Mouse (Mus musculus) testis, adult 2 months (tissue): Measurements from ENCODE around the gene Thsd7a. TPM values are rescaled to one million over a fixed set of nuclear protein-coding genes. Genes with fewer than 3 reads are reported as not detected.

ENCODE experiments used
- H3K27ac ChIP-seq: fragments of 200-500 bp; 2 replicates; pipeline ENCODE4 v1.5.1; 2012; ENCODE audit warnings: low read depth, low read length; ENCODE audit not compliant: control insufficient read depth, insufficient read depth
- H3K27me3 ChIP-seq: fragments of 200-500 bp; 2 replicates; pipeline ENCODE4 v1.6.1; 2012; ENCODE audit warnings: mild to moderate bottlenecking, low read length, moderate library complexity; ENCODE audit not compliant: control insufficient read depth, insufficient read depth
- H3K36me3 ChIP-seq: fragments of 200-500 bp; 2 replicates; pipeline ENCODE4 v1.6.1; 2012; ENCODE audit warnings: mild to moderate bottlenecking, low read length; ENCODE audit not compliant: control insufficient read depth, insufficient read depth
- H3K4me1 ChIP-seq: fragments of 200-500 bp; 2 replicates; pipeline ENCODE4 v1.6.1; 2012; ENCODE audit warnings: low read length; ENCODE audit not compliant: control insufficient read depth, insufficient read depth
- H3K4me3 ChIP-seq: fragments of 200-500 bp; 2 replicates; pipeline ENCODE4 v1.5.1; 2012; ENCODE audit warnings: low read depth, mild to moderate bottlenecking, low read length, moderate library complexity, mixed read lengths; ENCODE audit not compliant: control insufficient read depth
- CTCF ChIP-seq: fragments of 200-500 bp; IDR thresholded peaks from 2 replicates; pipeline ENCODE4 v1.5.1; 2012; ENCODE audit warnings: low read depth, mild to moderate bottlenecking, inconsistent platforms, low read length, moderate library complexity; ENCODE audit not compliant: control insufficient read depth, insufficient read depth, insufficient replicate concordance
- POLR2A ChIP-seq: fragments of 200-500 bp; IDR thresholded peaks from 2 replicates; pipeline ENCODE4 v1.6.1; 2012; ENCODE audit warnings: low read depth, mild to moderate bottlenecking, inconsistent platforms, low read length, moderate library complexity; ENCODE audit not compliant: control insufficient read depth
- polyA plus RNA-seq: library from polyadenylated mRNA; depleted of rRNA; stranded (reverse); fragments of >200 nt; gene quantifications from 2 replicates; pipeline ENCODE4 v1.2.3, GENCODE M21; 2012

The Thsd7a gene
- polyA plus RNA-seq, 1 experiment = 3.0 TPM

DNA sequence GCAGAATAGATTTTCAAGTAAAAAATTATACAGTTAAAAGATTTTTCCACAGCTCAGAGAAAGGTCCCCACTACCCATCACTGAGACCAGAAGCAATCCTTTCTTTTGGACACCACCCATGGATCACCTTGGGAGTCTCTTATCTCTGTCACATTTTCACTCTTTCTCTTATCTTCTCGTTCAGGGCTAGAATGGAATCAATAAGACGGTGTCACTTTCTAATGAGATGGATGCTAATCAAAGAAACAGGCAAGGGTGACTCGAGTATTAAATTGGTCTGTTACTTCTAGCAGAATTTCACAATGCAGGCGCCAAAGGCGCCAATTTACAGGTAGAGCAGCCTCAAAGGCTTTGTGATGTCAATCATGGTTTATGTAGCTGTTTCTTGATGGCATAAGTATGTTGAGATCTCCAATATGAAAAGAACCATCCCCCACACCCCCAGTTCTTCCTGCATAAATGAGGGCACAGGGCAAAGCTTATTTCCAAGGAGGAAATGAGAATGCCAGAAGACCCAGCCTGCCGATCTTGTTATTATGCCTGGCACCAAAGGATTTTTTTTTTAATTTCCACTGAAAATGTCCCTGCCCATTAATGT, 173.5 kb downstream of the Thsd7a start:
- H3K36me3 ChIP-seq = no peaks in the 10 kb centered on the region
- H3K4me3 ChIP-seq = no peak overlapping the region
- H3K4me1 ChIP-seq = no peaks in the 10 kb centered on the region
- no peaks in the 10 kb centered on the region for H3K27me3 ChIP-seq
- TF ChIP-seq CTCF = no peak
- TF ChIP-seq POLR2A = no peak
- H3K27ac ChIP-seq = no peak overlapping the region

DNA sequence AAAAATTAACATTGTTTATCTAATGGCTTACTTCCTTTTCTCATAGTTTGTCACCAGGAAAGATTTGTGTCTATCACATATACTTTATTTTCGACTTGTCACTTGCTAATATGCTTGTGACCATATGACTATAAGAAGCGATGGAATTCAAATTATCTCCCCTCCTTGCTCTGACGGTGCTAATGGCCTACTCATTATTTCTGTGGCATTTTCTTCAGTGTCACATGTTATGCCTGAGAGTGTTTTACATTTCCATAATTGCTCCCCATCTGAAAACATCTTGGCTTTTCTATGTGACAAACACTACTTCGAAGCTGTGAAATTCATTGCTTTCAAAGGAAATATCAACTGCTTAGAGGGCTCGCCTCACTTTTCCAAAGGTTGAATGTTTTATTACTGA, 177.0 kb downstream of the Thsd7a start:
- H3K27me3 ChIP-seq = no peaks in the 10 kb centered on the region

DNA sequence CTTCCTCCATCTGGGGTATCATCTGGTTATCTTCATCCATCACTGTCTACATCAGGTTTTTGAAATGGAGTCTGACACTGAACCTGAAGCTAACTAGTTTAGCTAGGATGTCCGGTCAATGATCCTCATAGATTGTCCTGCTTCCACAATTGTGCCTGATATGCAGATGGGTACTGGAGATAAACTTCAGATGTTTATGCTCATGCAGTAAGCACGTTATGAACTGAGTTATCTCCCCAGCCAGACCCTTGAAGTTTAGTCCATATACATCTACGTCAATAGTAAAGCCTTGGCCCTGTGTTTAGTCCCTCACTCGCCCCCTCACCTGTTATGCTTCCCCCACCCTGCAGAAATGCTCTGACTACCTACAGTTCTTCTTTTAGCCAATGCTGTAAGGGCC, 184.1 kb downstream of the Thsd7a start:
- TF ChIP-seq POLR2A = no peak
- Histone ChIP-seq H3K36me3 (no peaks in the 10 kb centered on the region), H3K4me3 (no peak overlapping the region), H3K27me3 (no peaks in the 10 kb centered on the region), H3K27ac (no peak overlapping the region), H3K4me1 (no peaks in the 10 kb centered on the region)

More for the DNA sequence above, 177.0 kb downstream of the Thsd7a start:
- no peaks in the 10 kb centered on the region for H3K4me1 ChIP-seq
- H3K27ac ChIP-seq = no peak overlapping the region
- H3K36me3 ChIP-seq = no peaks in the 10 kb centered on the region
- TF ChIP-seq CTCF (no peak), POLR2A (no peak)
- H3K4me3 ChIP-seq = no peak overlapping the region

DNA sequence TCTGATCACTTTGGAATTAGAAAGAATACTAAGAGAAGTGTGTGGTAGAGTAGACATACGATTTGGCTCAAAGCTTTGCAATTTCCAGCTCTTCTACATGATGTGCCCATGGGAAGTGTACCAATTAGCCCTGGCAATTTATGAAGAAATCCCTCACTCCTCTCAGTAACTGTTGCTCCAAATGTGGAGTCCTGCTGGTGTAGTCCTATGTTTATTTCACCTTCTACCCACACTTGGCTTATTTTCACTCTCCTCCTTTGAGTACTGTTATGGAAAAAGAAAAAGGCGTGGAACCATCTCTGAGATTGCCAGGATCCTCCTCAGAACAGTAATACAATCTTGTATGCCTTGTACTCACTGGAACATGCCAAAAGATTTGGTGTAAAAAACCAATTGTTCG, 186.9 kb downstream of the Thsd7a start:
- H3K4me1 ChIP-seq = no peaks in the 10 kb centered on the region
- TF ChIP-seq POLR2A = no peak
- no peak for TF ChIP-seq CTCF
- no peak overlapping the region for H3K27ac ChIP-seq
- H3K27me3 ChIP-seq = no peaks in the 10 kb centered on the region
- H3K4me3 ChIP-seq = no peak overlapping the region
- H3K36me3 ChIP-seq = no peaks in the 10 kb centered on the region

DNA sequence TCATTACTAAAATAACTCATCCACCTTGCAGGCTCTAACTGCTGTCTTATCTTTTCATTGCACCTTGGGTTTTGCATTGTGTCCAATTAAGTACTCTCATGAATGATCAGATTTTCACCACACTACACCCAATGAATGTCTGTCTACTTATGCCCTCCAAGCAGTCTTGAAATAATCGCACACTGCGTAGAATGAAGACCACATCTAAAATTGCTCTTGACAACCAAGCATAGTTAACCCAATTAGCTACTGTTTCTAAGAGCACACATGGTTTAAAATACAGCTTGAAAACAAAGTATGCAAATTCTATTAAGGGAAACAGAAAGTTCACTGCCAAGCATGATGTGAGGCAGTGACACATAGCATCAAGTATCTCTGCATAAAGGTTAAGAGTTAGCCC, 188.7 kb downstream of the Thsd7a start:
- H3K36me3 ChIP-seq = no peaks in the 10 kb centered on the region
- H3K4me1 ChIP-seq = peaks cover under 1% of the 10 kb centered on the region
- no peak overlapping the region for H3K4me3 ChIP-seq
- TF ChIP-seq POLR2A (no peak), CTCF (no peak)
- no peaks in the 10 kb centered on the region for H3K27me3 ChIP-seq
- H3K27ac ChIP-seq = no peak overlapping the region

DNA sequence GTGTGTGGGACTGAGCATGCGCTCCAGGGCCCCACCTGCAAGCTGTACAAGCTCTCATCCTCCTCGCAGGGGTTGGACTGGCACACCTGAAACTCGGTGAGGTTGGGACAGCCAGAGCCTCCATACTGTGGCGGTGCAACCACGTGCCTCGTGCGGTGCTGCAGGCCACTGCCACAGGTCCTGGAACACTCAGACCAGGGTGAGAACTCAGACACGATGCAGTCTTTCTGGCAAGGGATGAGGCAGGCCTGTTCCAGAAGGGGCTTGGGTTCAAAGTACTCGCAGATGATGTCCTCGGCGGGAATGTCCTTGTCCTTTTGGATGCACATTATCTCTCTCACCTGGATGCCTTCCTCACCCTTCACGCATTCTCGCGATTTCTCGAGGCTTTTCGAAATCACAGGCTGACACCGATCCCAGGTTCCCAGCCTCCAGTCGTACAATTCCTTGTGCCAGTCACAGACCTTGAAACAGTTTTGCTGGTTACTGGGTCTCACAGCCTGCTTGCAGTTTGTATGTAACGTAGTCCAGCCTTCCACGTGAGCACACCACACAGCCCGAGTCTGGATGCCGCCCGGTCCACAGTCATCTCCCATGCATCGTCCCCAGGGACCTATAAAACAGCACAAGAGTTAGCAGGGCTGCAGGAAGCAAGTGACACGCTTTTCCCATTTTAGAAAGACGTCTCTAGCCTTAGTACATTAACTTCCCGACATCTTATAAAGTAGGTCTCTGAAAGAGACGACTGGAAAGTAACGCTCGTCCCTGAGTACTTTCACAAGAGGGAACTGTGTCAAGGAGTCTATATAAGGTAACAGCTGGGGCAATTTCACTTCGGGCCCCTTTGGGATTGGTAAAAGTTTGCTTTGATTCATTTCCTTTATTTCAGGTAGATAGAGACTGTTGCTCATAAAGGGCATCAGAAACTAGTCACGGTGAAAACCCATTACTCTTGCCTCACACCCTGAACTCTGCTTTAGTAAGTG, 193.8 kb downstream of the Thsd7a start:
- no peaks in the 10 kb centered on the region for H3K27me3 ChIP-seq
- peaks cover 8% of the 10 kb centered on the region for H3K4me1 ChIP-seq
- H3K36me3 ChIP-seq = no peaks in the 10 kb centered on the region
- H3K4me3 ChIP-seq = peak overlapping the region; percentile 64
- TF ChIP-seq CTCF = no peak
- no peak for TF ChIP-seq POLR2A
- no peak overlapping the region for H3K27ac ChIP-seq

DNA sequence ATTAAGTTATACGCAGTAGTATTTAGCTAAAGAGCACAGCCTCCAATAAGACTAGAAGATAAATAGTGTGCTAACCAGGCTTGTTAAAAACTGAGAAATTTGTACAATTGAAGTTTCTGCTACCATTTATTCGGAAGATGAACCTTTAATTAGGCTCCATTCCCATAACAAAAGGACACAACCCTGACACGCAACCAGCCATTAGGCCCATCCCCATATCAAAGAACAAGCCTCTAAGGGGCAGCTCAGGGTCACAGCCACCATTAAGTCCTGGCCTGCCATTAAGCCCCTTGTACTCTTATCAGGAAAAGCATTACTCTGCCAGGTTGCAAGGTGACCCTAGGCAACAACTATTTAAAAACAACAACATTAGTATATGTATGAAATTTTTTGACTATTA, 198.0 kb downstream of the Thsd7a start:
- TF ChIP-seq CTCF (no peak), POLR2A (no peak)
- no peaks in the 10 kb centered on the region for H3K27me3 ChIP-seq
- no peak overlapping the region for H3K4me3 ChIP-seq

More for the DNA sequence above, 198.0 kb downstream of the Thsd7a start:
- no peaks in the 10 kb centered on the region for H3K36me3 ChIP-seq
- H3K27ac ChIP-seq = no peak overlapping the region
- H3K4me1 ChIP-seq = peaks cover 8% of the 10 kb centered on the region
